Mouse (Mus musculus) right cerebral cortex, postnatal 10 days (tissue): ENCODE data around the gene Zfp953.
"Not testable (repeated sequence)": the region's sequence is repeated elsewhere in the genome, so short reads cannot be mapped to it uniquely, and the experiment has no call there.

Experiments
- DNase-seq, 2 experiments: peaks; one replicate each; pipeline ENCODE4 v3.0.0; 2021; ENCODE audit warnings: low spot score in 2 of 2

Gene Zfp953

DNA sequence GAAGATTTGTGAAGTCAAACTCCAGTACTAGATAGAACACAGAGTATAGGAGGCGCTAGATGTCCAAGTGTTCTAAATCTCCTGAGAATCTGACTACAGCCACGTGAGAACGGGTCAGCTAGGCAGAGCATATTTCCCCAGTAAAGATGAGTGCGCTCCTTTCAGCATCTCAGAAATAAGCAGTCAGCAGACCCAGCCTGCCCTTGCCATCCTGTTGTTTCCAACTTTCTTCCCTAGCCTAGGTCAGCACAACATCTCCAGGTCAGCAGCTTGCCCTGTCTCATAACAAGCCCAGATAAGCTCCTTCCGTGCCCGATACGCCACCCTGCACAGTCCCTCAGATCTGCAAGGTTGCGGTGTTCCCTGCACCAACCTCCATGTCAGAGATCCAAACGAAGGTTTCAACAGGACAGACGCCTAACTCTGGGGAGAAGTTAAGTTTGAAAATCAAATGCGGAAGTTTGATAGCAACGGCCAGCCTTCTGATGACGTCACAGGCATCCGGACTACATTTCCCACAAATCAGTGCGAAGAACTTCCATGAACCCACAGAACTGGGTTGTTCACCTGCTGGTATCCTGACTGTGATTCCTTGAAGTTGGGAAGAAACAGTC lies at the start of gene Zfp953, which contains the start of gene Gm28044:
Gene Zfp953 (minus strand): TSS at position 475 of the 614 bp plus-strand sequence.
Gene Gm28044 (minus strand): TSS at position 406 of the 614 bp plus-strand sequence.
- DNase-seq = peak; percentile 90 to 93

DNA sequence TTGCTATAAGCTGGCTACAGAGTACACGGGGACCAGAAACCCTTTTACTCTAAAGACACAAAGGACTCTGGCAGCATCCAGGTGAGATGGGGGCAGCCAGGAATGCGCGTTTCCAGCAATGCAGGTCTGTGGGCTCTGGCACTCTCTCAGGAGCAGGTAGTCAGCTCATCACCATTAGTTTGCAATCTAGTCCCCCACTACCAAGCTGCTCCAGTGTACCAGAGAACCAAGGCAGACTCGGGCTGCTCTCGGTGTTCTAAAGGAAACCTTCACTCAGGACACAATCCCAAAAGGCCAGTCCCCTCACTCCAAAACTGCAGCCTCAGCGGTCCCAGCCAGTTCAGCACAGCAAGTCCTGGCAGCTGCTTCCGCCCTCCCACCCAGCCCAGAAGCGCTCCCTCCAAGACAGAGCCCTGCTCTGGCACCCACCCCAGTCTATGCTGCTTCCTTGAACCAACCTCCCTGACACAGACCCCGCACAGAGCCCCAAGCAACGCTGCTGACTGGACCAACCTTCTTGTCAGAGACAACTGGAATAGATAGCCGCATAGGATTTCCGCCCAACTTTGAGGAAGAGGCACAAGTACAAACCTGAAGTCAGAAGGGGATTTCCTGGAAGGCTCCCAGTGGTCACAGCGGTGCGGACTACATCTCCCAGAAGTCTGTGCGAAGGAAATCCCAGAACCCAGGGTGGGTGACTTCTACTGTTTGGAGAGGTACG lies 38.9 kb upstream of the Zfp953 start, which contains the start of gene Zfp429:
Gene Zfp429 (minus strand): TSS at position 637 of the 721 bp plus-strand sequence.
- DNase-seq = peak; percentile 80 to 82

DNA sequence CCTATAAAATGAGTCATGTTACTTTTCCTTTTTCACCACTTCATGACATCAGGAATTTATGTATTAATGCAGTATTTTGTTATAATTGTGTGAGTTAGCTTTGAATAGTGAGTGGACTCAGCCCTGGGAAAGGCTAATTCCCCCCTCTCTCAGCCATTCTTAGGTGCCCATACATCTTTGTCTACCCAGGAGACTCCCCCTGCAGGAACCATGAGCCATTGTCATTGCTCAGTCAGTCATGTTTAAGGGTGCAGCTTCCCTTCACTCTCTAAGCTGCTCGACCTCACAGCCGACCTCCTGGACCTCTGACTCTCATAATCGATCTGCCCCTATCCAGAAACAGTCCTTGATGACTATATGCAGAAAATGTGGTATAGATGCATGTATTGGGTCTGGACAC lies 15.8 kb upstream of the Zfp953 start:
- not testable (repeated sequence) for DNase-seq

DNA sequence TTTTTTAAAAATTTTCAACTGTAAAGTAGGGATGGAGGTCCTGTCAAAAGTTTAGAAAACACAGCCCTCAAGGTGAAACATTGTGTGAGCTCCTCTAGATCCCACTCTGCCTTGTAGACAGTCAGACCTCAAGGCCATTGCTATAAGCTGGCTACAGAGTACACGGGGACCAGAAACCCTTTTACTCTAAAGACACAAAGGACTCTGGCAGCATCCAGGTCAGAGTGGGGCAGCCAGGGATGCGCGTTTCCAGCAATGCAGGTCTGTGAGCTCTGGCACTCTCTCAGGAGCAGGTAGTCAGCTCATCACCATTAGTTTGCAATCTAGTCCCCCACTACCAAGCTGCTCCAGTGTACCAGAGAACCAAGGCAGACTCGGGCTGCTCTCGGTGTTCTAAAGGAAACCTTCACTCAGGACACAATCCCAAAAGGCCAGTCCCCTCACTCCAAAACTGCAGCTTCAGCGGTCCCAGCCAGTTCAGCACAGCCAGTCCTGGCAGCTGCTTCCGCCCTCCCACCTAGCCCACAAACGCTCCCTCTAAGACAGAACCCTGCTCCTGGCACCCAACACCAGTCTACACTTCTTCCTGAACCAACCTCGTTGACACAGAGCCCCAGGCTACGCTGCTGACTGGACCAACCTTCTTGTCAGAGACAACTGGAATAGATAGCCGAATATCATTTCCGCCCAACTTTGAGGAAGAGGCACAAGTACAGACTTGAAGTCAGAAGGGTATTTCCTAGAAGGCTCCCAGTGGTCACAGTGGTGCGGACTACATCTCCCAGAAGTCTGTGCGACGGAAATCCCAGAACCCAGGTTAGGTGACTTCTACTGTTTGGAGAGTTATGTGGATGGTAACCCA lies 14.9 kb upstream of the Zfp953 start, which contains the start of the genes Gm28041 and Zfp456:
Gene Gm28041 (minus strand): TSS at position 684 of the 862 bp plus-strand sequence.
Gene Zfp456 (minus strand): TSS at position 761 of the 862 bp plus-strand sequence.
- peak; percentile 64 to 67 for DNase-seq

DNA sequence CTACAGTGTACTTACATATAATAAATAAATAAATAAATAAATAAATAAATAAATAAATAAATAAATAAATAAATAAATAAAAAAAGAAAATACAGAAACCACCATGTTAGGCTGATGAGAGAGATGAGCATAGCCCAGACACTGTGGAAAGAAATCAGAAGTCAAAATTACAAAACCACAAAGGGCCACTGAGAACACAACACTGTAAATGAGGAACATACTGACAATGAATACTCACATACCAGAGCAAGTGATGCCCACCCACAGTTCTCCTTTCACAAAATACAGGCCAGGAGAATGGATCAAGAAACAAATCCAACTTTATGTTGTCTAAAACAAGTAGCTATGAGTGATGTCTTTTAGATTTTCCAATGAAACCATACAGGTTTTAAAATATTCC lies 8.6 kb downstream of the Zfp953 start:
- DNase-seq = no peak

DNA sequence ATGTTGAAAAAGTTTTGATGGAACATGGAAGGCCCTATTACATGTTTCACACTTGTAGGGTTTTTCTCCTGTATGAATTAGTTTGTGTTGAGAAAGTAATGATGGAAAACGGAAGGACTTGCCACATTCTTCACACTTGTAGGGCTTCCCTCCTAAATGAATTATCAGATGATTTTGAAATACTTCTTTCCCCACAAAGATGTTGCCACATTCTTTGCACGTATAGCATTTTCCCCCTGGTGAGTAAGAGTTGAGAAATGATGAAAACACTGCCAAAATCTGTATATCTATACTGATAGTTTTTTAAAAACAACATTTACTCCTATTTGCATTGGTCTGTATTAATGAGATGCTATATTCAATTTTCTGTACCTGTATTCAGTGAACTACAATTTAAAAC lies 17.0 kb downstream of the Zfp953 start:
- no peak for DNase-seq

DNA sequence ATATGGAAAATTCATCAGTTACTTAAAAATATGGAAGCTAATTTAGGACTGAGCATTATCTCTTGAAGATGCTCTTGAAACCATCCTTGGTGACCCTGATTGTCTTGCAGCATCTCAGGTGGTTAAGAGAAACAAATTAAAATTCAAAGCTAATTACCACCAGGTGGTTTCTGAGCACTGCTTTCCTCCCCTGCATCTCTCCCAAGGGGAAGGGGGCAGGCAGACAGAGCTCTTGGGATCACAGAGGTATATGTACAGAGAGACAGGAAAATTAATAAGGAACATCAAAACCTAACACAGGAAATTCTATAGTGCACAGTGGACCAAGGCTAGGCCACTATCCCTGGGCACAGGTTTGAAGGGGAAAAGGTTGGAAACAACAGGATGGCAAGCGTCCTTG lies 27.5 kb downstream of the Zfp953 start:
- DNase-seq = no peak

DNA sequence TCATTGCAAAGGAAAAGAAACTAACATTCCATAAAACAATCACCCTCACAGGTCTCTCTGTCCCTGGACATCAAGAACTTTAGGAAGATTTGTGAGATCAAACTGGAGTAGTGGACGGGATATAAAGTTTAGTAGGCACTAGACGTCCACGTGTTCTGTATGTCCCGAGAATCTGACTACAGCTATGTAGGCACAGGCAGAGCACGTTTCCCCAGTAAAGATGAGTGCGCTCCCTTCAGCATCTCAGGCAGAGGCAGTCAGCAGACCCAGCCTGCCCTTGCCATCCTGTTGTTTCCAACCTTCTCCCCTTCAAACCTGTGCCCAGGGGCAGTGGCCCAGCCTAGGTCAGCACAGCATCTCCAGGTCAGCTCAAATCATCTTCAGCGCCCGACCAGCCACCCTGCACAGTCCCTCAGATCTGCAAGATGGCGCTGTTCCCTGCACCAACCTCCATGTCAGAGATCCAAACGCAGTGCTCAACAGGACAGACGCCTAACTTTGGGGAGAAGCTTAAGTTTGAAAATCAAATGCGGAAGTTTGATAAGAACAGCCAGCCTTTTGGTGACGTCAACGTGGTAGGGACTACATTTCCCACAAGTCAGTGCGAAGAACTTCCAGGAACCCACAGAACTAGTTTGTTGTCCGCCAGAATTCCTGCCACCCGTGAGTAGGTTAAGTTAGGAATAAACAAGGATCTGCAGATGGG lies 28.2 kb downstream of the Zfp953 start, which contains the start of gene Zfp595:
Gene Zfp595 (minus strand): TSS at position 552 of the 706 bp plus-strand sequence.
- peak; percentile 81 to 90 for DNase-seq

DNA sequence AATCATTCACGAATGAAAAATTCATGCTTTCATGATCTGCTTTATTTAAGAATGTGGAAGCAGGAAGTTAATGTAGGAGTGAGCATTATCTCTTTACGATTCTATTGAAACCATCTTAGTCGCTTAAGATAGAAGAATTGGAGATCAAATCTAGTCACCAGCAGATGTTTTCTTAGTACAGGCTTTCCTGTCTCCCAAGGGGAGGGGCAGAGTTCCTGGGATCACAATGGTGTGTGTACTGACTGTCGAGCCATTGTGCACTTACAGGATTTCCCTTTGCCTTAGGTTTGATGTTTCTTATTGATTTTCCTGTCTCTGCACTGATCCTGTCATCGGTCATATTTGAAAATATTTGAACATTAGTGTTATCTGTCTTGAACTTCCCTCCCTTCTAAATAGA lies 53.7 kb downstream of the Zfp953 start:
- DNase-seq = peak in 1 of 2 experiments; percentile 21

DNA sequence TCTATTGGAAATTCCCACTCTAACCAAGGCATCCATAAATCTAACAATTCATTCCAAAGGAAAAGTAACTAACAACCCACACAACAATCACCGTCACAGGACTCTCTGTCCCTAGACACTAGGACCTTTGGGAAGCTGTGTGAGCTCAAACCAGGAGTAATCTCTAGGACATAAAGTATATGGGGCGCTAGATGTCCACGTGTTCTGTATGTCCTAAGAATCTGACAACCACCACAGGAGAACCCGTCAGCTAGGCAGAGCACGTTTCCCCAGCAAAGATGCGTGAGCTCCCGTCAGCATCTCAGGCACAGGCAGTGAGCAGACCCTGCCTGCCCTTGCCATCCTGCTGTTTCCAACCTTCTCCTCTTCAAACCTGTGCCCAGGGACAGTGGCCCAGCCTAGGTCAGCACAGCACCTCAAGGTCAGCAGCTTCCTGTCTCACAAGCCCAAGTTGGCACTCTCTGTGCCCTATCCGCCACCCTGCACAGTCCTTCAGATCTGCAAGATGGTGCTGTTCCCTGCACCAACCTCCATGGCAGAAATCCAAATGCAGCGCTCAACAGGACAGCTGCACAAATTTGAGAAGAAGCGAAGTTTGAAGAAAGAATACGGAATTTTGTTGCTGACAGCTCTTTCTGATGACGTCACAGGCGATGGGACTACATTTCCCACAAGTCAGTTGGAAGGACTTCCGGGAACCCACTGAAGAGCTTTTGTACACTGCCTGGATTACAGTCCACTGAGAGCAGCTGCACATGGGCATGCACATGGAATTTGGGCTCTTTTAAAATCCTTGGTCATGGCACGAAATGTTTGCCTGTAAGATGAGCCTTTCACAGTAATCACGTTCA lies 54.4 kb downstream of the Zfp953 start, which contains the start of gene Zfp457:
Gene Zfp457 (minus strand): TSS at position 664 of the 851 bp plus-strand sequence.
- DNase-seq = peak; percentile 92 to 96
